Mouse (Mus musculus): Measurements from ENCODE around the gene Cbx5.

DNA sequence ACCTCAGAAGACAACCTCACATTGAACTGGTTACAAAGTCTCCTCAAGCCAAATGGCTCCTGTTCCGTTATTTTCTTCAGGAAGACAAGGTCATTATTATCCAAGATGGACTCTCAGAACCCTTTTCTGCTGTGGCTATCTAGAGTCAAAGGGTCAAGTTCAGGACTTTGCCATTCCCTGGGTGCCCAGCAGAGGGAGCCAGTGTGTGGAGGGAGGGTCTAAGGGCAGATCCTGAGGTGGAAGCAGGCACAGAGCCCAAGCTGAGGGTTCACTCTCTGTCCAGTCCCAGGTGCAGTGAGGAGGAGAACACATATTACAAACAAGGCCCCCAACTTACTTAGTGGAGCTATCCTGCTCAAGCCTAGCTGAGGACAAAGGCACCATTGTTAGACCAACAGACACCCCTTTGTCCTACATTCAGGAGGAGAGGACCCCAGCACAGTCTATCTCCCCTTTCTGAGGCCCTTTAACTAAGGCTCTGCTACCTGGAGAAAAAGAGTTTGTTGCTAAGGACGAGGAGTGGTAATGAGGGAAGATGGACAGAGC is 10.7 kb upstream of the Cbx5 start:
- TF ChIP-seq CTCF (IDR thresholded peaks at IDR 0.05) (peak; percentile 96), EP300 (IDR thresholded peaks at IDR 0.05) (no peak)

Measured in lung, postnatal 0 days (tissue).